Mouse (Mus musculus): ENCODE results near the gene Asap3.

DNA sequence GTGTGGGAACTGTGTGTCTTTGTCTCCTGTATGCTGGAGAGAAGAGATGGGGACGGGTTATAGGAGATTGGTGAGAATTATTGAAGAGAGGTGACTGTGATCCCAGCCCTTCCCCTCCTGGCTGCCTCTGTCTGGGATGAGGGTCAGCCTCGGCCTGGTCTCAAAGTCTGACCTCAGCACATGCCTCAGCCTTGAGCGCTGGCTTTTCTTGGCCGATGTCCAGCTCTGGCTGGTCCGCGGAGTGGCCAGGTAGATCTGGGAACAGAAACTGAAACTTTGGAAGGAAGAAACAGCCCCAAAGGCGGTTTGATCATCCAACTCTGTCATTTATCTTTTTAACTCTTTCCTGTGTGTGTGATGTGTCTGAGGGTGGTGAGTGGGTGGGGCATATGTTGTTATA lies 7.5 kb downstream of the Asap3 start:
- TF ChIP-seq CTCF (IDR thresholded peaks at IDR 0.05; ENCODE audit: borderline replicate concordance, insufficient read depth, low read length) (no peak), POLR2A (IDR thresholded peaks at IDR 0.05; ENCODE audit: low read depth, low read length) (no peak)

Measured in embryonic fibroblast, embryonic 13.5 days (primary cell).